Comparison of ENCODE assay signal across 11 mouse cellular contexts in genomic region chr11:85714312-85714931, GRCm38 (mm10).
DNase-seq lines count a peak whose midpoint lies in the region; ATAC-seq lines count a peak whose summit lies in the region.
"Had no signal": no experiment of that assay in that cellular context is flagged by ENCODE, and none has a peak within 500 bp of the region (broad histone marks: within the 10 kb centered on the region; RNA-seq: fewer than 3 reads in every experiment).

No protein-coding gene starts in this region.

- H3K36me3 ChIP-seq in kidney, embryonic 15.5 days = no peaks in the 10 kb centered on the region
- no peaks in the 10 kb centered on the region for H3K36me3 ChIP-seq in limb, embryonic 10.5 days
- H3K36me3 ChIP-seq: heart, embryonic 13.5 days had no signal

- no peak for ATAC-seq in kidney, embryonic 15.5 days (replicated peaks; ENCODE audit: low FRiP score)
- ATAC-seq: Patski had no signal

- no peak for DNase-seq in kidney, postnatal 36 days
- DNase-seq in ES-CJ7 (ENCODE audit: low read depth, low spot score) (peak; percentile 89), WW6 (ENCODE audit: low read depth, low spot score) (peak; percentile 54)
- DNase-seq in limb, embryonic 10.5 days (ENCODE audit: low spot score) = no peak
- DNase-seq in thymus, postnatal 36 days = no peak
- no peak for DNase-seq in cerebellum, postnatal 25 days
- DNase-seq: cerebellum, adult 8-10 months; kidney, postnatal 10 days had no signal

- peaks cover 43% of the 10 kb centered on the region for H3K4me1 ChIP-seq in kidney, embryonic 15.5 days
- H3K4me1 ChIP-seq in limb, embryonic 10.5 days = peaks cover 74% of the 10 kb centered on the region

- no peaks in the 10 kb centered on the region for H3K9me3 ChIP-seq in kidney, embryonic 15.5 days (replicated peaks)
- H3K9me3 ChIP-seq in limb, embryonic 10.5 days (replicated peaks) = no peaks in the 10 kb centered on the region
- H3K9me3 ChIP-seq: heart, embryonic 13.5 days had no signal

- WGBS in kidney, embryonic 15.5 days = 25% methylated on average over 7 of the region's 7 CpGs
- 12% methylated on average over 7 of the region's 7 CpGs for whole genome bisulfite sequencing in limb, embryonic 10.5 days

- H3K4me3 ChIP-seq in kidney, embryonic 15.5 days (replicated peaks) = no peak overlapping the region
- H3K4me3 ChIP-seq in limb, embryonic 10.5 days = no peak overlapping the region

- no peak overlapping the region for H3K4me2 ChIP-seq in kidney, embryonic 15.5 days

- H3K27me3 ChIP-seq in kidney, embryonic 15.5 days = 0 out of 2 replicates have a peak, but pooled peaks cover 3% of the 10 kb centered on the region
- H3K27me3 ChIP-seq in limb, embryonic 10.5 days (ENCODE audit: low read depth, poor library complexity, severe bottlenecking) = peaks cover 73% of the 10 kb centered on the region
- H3K27me3 ChIP-seq: Patski had no signal

- no peak overlapping the region for H3K9ac ChIP-seq in kidney, embryonic 15.5 days
- H3K9ac ChIP-seq: heart, embryonic 13.5 days had no signal

- peak overlapping the region; percentile 87 for H3K27ac ChIP-seq in kidney, embryonic 15.5 days
- H3K27ac ChIP-seq in limb, embryonic 10.5 days = peak overlapping the region; percentile 80

Comparison
In these comparisons a context has a peak if more than half of its experiments do, and no peak if none do; other contexts are left out.
1. DNase-seq: peak in ES-CJ7 (single experiment) and WW6 (single experiment); none in kidney, postnatal 36 days (0 of 2), limb, embryonic 10.5 days (single experiment), thymus, postnatal 36 days (0 of 2) and cerebellum, postnatal 25 days (0 of 2).